ENCODE assay signal across 12 mouse cellular contexts in the genomic region with DNA sequence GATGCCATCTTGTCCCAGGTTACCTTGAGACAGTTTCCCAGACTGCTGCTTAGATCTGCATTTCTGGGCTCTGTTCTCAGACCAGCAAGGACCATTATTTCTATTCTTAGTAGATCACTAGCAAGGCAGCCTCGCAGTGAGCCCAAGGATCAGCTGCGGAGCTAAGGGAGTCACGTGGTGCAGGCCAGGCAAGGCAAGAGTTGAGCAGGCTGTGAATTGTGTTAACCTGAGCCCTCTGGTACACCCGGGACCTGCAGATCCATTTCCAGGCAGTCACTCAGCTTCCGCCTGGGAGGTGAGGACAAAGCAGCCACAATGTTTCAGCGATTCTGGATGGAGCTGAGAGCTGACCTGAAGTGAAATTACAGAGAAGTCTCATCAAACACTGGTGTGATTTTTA.
A peak's percentile ranks its signal among the peaks of the same experiment; 100 is the strongest.
DNase-seq lines count a peak whose midpoint lies in the region; ATAC-seq and TF ChIP-seq lines count a peak whose summit lies in the region.
"Had no signal": no experiment of that assay in that cellular context is flagged by ENCODE, and none has a peak within 500 bp of the region (broad histone marks: within the 10 kb centered on the region; RNA-seq: fewer than 3 reads in every experiment).

No protein-coding gene starts in this region.

- TF ChIP-seq CTCF in kidney, postnatal 0 days (IDR thresholded peaks at IDR 0.05; ENCODE audit: low read depth), result no peak

- no peaks in the 10 kb centered on the region for H3K36me3 ChIP-seq in kidney, postnatal 0 days (ENCODE audit: insufficient read depth, low read length)
- H3K36me3 ChIP-seq in embryonic facial prominence, embryonic 10.5 days (replicated peaks), result no peaks in the 10 kb centered on the region
- no peaks in the 10 kb centered on the region for H3K36me3 ChIP-seq in hindbrain, embryonic 16.5 days (ENCODE audit: control insufficient read depth, insufficient read depth, low read length)
- H3K36me3 ChIP-seq in neural tube, embryonic 14.5 days (ENCODE audit: control insufficient read depth, insufficient read depth, low read length), result no peaks in the 10 kb centered on the region

- H3K4me2 ChIP-seq in kidney, postnatal 0 days (ENCODE audit: low read length), result no peak overlapping the region
- no peak overlapping the region for H3K4me2 ChIP-seq in hindbrain, embryonic 16.5 days (ENCODE audit: low read length)
- H3K4me2 ChIP-seq in neural tube, embryonic 14.5 days (ENCODE audit: low read depth, low read length), result no peak overlapping the region

- H3K9ac ChIP-seq in kidney, postnatal 0 days (ENCODE audit: low read depth, low read length), result no peak overlapping the region
- 0 out of 2 replicates have a peak overlapping the region, but pooled peaks have one; percentile 25 for H3K9ac ChIP-seq in hindbrain, embryonic 16.5 days (ENCODE audit: low read depth, low read length)
- no peak overlapping the region for H3K9ac ChIP-seq in neural tube, embryonic 14.5 days (replicated peaks; ENCODE audit: low read depth, low read length)

- no peaks in the 10 kb centered on the region for H3K9me3 ChIP-seq in kidney, postnatal 0 days (replicated peaks; ENCODE audit: low read length)
- no peaks in the 10 kb centered on the region for H3K9me3 ChIP-seq in embryonic facial prominence, embryonic 10.5 days
- H3K9me3 ChIP-seq in hindbrain, embryonic 16.5 days (ENCODE audit: control insufficient read depth, low read length), result no peaks in the 10 kb centered on the region
- no peaks in the 10 kb centered on the region for H3K9me3 ChIP-seq in neural tube, embryonic 14.5 days (ENCODE audit: control insufficient read depth, low read length)

- H3K27ac ChIP-seq in kidney, postnatal 0 days, result no peak overlapping the region
- 0 out of 2 replicates have a peak overlapping the region, but pooled peaks have one; percentile 19 for H3K27ac ChIP-seq in embryonic facial prominence, embryonic 10.5 days (replicated peaks)
- H3K27ac ChIP-seq in hindbrain, embryonic 16.5 days (ENCODE audit: low read depth, low read length), result 0 out of 2 replicates have a peak overlapping the region, but pooled peaks have one; percentile 7
- peak overlapping the region; percentile 40; the same call in 1 of the 2 replicates for H3K27ac ChIP-seq in neural tube, embryonic 14.5 days (ENCODE audit: low read depth, low read length)

- peak; percentile 63; the same call in 1 of the 2 replicates for ATAC-seq in kidney, postnatal 0 days (replicated peaks; ENCODE audit: low FRiP score, low read depth)
- peak; percentile 69 for ATAC-seq in hindbrain, embryonic 16.5 days
- ATAC-seq in neural tube, embryonic 14.5 days (ENCODE audit: low read depth), result peak; percentile 65
- ATAC-seq in monocyte, adult 5-6 weeks (replicated peaks; ENCODE audit: insufficient number of reproducible peaks, low FRiP score, low TSS enrichment, poor library complexity, severe bottlenecking), result no peak
- ATAC-seq: lung, postnatal 0 days had no signal

- no peaks in the 10 kb centered on the region; the same call in 1 of the 2 replicates for H3K4me1 ChIP-seq in kidney, postnatal 0 days (replicated peaks; ENCODE audit: insufficient read depth, low read length)
- peaks cover 18% of the 10 kb centered on the region for H3K4me1 ChIP-seq in embryonic facial prominence, embryonic 10.5 days
- peaks cover 10% of the 10 kb centered on the region for H3K4me1 ChIP-seq in hindbrain, embryonic 16.5 days (ENCODE audit: control insufficient read depth, insufficient read depth, low read depth, low read length)
- H3K4me1 ChIP-seq in neural tube, embryonic 14.5 days (ENCODE audit: control insufficient read depth, insufficient read depth, low read length), result peaks cover 15% of the 10 kb centered on the region

- peak; percentile 39 for DNase-seq in kidney, postnatal 0 days (ENCODE audit: low spot score)
- DNase-seq in kidney, postnatal 4 days, result no peak
- peak; percentile 63 for DNase-seq in embryonic facial prominence, embryonic 10.5 days (ENCODE audit: low spot score)
- DNase-seq in T-cell, adult 2 months (ENCODE audit: low spot score), result no peak
- no peak for DNase-seq in cerebellum, postnatal 25 days
- DNase-seq: adrenal gland, postnatal 14 days; cerebellum, postnatal 36 days; heart, postnatal 4 days had no signal

- no peak overlapping the region for H3K4me3 ChIP-seq in kidney, postnatal 0 days (replicated peaks; ENCODE audit: low read depth, low read length)
- no peak overlapping the region for H3K4me3 ChIP-seq in embryonic facial prominence, embryonic 10.5 days
- no peak overlapping the region for H3K4me3 ChIP-seq in hindbrain, embryonic 16.5 days (ENCODE audit: low read length)
- H3K4me3 ChIP-seq in neural tube, embryonic 14.5 days (ENCODE audit: low read depth, low read length), result no peak overlapping the region

- WGBS in kidney, postnatal 0 days, result 15% methylated on average over 6 of the region's 6 CpGs
- WGBS in embryonic facial prominence, embryonic 10.5 days, result 15% methylated on average over 6 of the region's 6 CpGs
- 26% methylated on average over 6 of the region's 6 CpGs for WGBS in hindbrain, embryonic 16.5 days
- 11% methylated on average over 6 of the region's 6 CpGs for WGBS in neural tube, embryonic 14.5 days

- H3K27me3 ChIP-seq in kidney, postnatal 0 days (ENCODE audit: insufficient read depth, low read length), result no peaks in the 10 kb centered on the region
- no peaks in the 10 kb centered on the region for H3K27me3 ChIP-seq in embryonic facial prominence, embryonic 10.5 days (replicated peaks; ENCODE audit: low read depth, poor library complexity, severe bottlenecking)
- H3K27me3 ChIP-seq in hindbrain, embryonic 16.5 days (replicated peaks; ENCODE audit: control insufficient read depth, insufficient read depth, low read length), result no peaks in the 10 kb centered on the region
- H3K27me3 ChIP-seq in neural tube, embryonic 14.5 days (ENCODE audit: control insufficient read depth, insufficient read depth, low read length), result no peaks in the 10 kb centered on the region

Comparison
In these comparisons a context has a peak if more than half of its experiments do, and no peak if none do; other contexts are left out.
1. DNase-seq: peak in kidney, postnatal 0 days (single experiment) and embryonic facial prominence, embryonic 10.5 days (single experiment); none in kidney, postnatal 4 days (0 of 2), T-cell, adult 2 months (single experiment) and cerebellum, postnatal 25 days (0 of 2).